Mouse (Mus musculus): ENCODE results near the gene Trmt112.

GRCm38 (mm10) chr19:6869355-6869754 lies 40.1 kb upstream of the Trmt112 start:
- no peak for TF ChIP-seq CTCF (IDR thresholded peaks at IDR 0.05; ENCODE audit: low read depth)
- no peak for TF ChIP-seq EP300 (IDR thresholded peaks at IDR 0.05; ENCODE audit: low read depth)
